In genomic region chr3:90627807-90628206, GRCm38 (mm10) we compare ENCODE assay signal across 10 mouse cellular contexts. TPM values are rescaled to one million over a fixed set of nuclear protein-coding genes. Genes with fewer than 3 reads are reported as not detected.
DNase-seq lines count a peak whose midpoint lies in the region; ATAC-seq and TF ChIP-seq lines count a peak whose summit lies in the region.
"Had no signal": no experiment of that assay in that cellular context is flagged by ENCODE, and none has a peak within 500 bp of the region (broad histone marks: within the 10 kb centered on the region; RNA-seq: fewer than 3 reads in every experiment).

No protein-coding gene starts in this region.

- ATAC-seq in heart, embryonic 11.5 days (replicated peaks; ENCODE audit: insufficient number of reproducible peaks, low FRiP score, low TSS enrichment) = no peak
- no peak for ATAC-seq in kidney, postnatal 0 days (replicated peaks; ENCODE audit: low FRiP score, low read depth)
- no peak for ATAC-seq in inflammation-experienced regulatory T-cells, adult 6 months

- WGBS in heart, embryonic 11.5 days (ENCODE audit: insufficient replicate concordance) = 53% methylated on average over 4 of the region's 4 CpGs
- WGBS in kidney, postnatal 0 days = 55% methylated on average over 4 of the region's 4 CpGs

- TF ChIP-seq CTCF in kidney, postnatal 0 days (IDR thresholded peaks at IDR 0.05; ENCODE audit: low read depth) = peak; percentile 80

- no peak overlapping the region for H3K27ac ChIP-seq in heart, embryonic 11.5 days (ENCODE audit: low read depth, low read length)
- no peak overlapping the region for H3K27ac ChIP-seq in kidney, postnatal 0 days

- H3K4me2 ChIP-seq in heart, embryonic 11.5 days = no peak overlapping the region
- no peak overlapping the region for H3K4me2 ChIP-seq in kidney, postnatal 0 days (ENCODE audit: low read length)

- H3K4me1 ChIP-seq in heart, embryonic 11.5 days (ENCODE audit: control insufficient read depth, insufficient read depth, low read length) = no peaks in the 10 kb centered on the region
- H3K4me1 ChIP-seq in kidney, postnatal 0 days (replicated peaks; ENCODE audit: insufficient read depth, low read length) = no peaks in the 10 kb centered on the region

- DNase-seq in heart, postnatal 4 days = peak; percentile 29
- peak; percentile 87 for DNase-seq in 3T3-L1 (ENCODE audit: low read depth, low spot score)
- DNase-seq in CD4-positive helper T cell, adult 2 months (ENCODE audit: low read depth, low spot score) = peak; percentile 49
- DNase-seq in kidney, postnatal 0 days (ENCODE audit: low spot score) = peak; percentile 80
- no peak for DNase-seq in frontal cortex, postnatal 10 days (ENCODE audit: low spot score in 2 of 2)
- no peak for DNase-seq in urinary bladder, adult 18-20 months (ENCODE audit: low spot score in 2 of 2)
- DNase-seq: adrenal gland, adult 2 months had no signal

- no peaks in the 10 kb centered on the region for H3K27me3 ChIP-seq in heart, embryonic 11.5 days (ENCODE audit: control insufficient read depth, insufficient read depth, low read length)
- H3K27me3 ChIP-seq in kidney, postnatal 0 days (ENCODE audit: insufficient read depth, low read length) = no peaks in the 10 kb centered on the region

- no peaks in the 10 kb centered on the region for H3K9me3 ChIP-seq in heart, embryonic 11.5 days (replicated peaks; ENCODE audit: control insufficient read depth, low read length)
- no peaks in the 10 kb centered on the region for H3K9me3 ChIP-seq in kidney, postnatal 0 days (replicated peaks; ENCODE audit: low read length)

- H3K9ac ChIP-seq in heart, embryonic 11.5 days (ENCODE audit: low read depth, low read length) = no peak overlapping the region
- H3K9ac ChIP-seq in kidney, postnatal 0 days (ENCODE audit: low read depth, low read length) = no peak overlapping the region

- no peak overlapping the region for H3K4me3 ChIP-seq in heart, embryonic 11.5 days (ENCODE audit: low read depth, low read length)
- no peak overlapping the region for H3K4me3 ChIP-seq in kidney, postnatal 0 days (replicated peaks; ENCODE audit: low read depth, low read length)

- H3K36me3 ChIP-seq in heart, embryonic 11.5 days (ENCODE audit: control insufficient read depth, insufficient read depth, low read length) = no peaks in the 10 kb centered on the region
- H3K36me3 ChIP-seq in kidney, postnatal 0 days (ENCODE audit: insufficient read depth, low read length) = no peaks in the 10 kb centered on the region

RNA-seq across cellular contexts. Expression of gene S100a6, which starts 15.1 kb away (rescaled TPM):
- total RNA-seq in heart, postnatal 4 days (2021) = 10 to 100 TPM; 72.1 to 75.9 TPM
- polyA plus RNA-seq in heart, embryonic 11.5 days (2014; fragmentation: Nextera tagmentation; extraction: Ambion mirVana) = 43.6 and 44.5 TPM in 2 replicates
- polyA plus RNA-seq in kidney, postnatal 0 days (2015; fragmentation: Nextera tagmentation; extraction: Ambion mirVana) = 395 and 525 TPM in 2 replicates
- polyA plus RNA-seq in inflammation-experienced regulatory T-cells, adult 6 months (2017; shearing (Covaris generic)) = 1,000 to 10,000 TPM in 1 of 3 experiments, 100 to 1,000 TPM in 2; 212 to 1,342 (median 247) TPM

RNA-seq across cellular contexts. Expression of gene S100a5, which starts 19.5 kb away (rescaled TPM):
- total RNA-seq in heart, postnatal 4 days (2021) = not detected
- polyA plus RNA-seq in heart, embryonic 11.5 days (2014; fragmentation: Nextera tagmentation; extraction: Ambion mirVana) = not detected in 2 replicates
- polyA plus RNA-seq in kidney, postnatal 0 days (2015; fragmentation: Nextera tagmentation; extraction: Ambion mirVana) = 0.77 and 1.4 TPM in 2 replicates
- polyA plus RNA-seq in inflammation-experienced regulatory T-cells, adult 6 months (2017; shearing (Covaris generic)) = not detected
- total RNA-seq: adrenal gland, adult 2 months; left cerebral cortex, postnatal 25 days had no signal
- polyA plus RNA-seq: adrenal gland, adult 2 months had no signal

RNA-seq across cellular contexts. Expression of gene S100a4, which starts 24.2 kb away (rescaled TPM):
- 1 to 10 TPM; 7.6 to 9.5 TPM for total RNA-seq in heart, postnatal 4 days (2021)
- polyA plus RNA-seq in heart, embryonic 11.5 days (2014; fragmentation: Nextera tagmentation; extraction: Ambion mirVana) = 3.4 and 3.5 TPM in 2 replicates
- polyA plus RNA-seq in kidney, postnatal 0 days (2015; fragmentation: Nextera tagmentation; extraction: Ambion mirVana) = 11.5 and 18.3 TPM in 2 replicates
- 100 to 1,000 TPM in 1 of 3 experiments, 10 to 100 TPM in 2; 65.2 to 589 (median 72.0) TPM for polyA plus RNA-seq in inflammation-experienced regulatory T-cells, adult 6 months (2017; shearing (Covaris generic))

RNA-seq across cellular contexts. Expression of gene S100a7a, which starts 26.0 kb away (rescaled TPM):
- total RNA-seq in heart, postnatal 4 days (2021) = not detected
- polyA plus RNA-seq in heart, embryonic 11.5 days (2014; fragmentation: Nextera tagmentation; extraction: Ambion mirVana) = not detected in 2 replicates
- polyA plus RNA-seq in kidney, postnatal 0 days (2015; fragmentation: Nextera tagmentation; extraction: Ambion mirVana) = 0.14 TPM in 1 of 2 replicates, not detected in the other
- polyA plus RNA-seq in inflammation-experienced regulatory T-cells, adult 6 months (2017; shearing (Covaris generic)) = not detected

RNA-seq across cellular contexts. Expression of gene Gm42674, which starts 26.1 kb away (rescaled TPM):
- total RNA-seq in heart, postnatal 4 days (2021) = not detected
- polyA plus RNA-seq in heart, embryonic 11.5 days (2014; fragmentation: Nextera tagmentation; extraction: Ambion mirVana) = not detected in 2 replicates
- not detected in 2 replicates for polyA plus RNA-seq in kidney, postnatal 0 days (2015; fragmentation: Nextera tagmentation; extraction: Ambion mirVana)
- not detected for polyA plus RNA-seq in inflammation-experienced regulatory T-cells, adult 6 months (2017; shearing (Covaris generic))
- total RNA-seq: adrenal gland, adult 2 months; left cerebral cortex, postnatal 25 days had no signal
- polyA plus RNA-seq: adrenal gland, adult 2 months had no signal

Comparison
In these comparisons a context has a peak if more than half of its experiments do, and no peak if none do; other contexts are left out.
1. DNase-seq: peak in heart, postnatal 4 days (single experiment), 3T3-L1 (single experiment), CD4-positive helper T cell, adult 2 months (single experiment) and kidney, postnatal 0 days (single experiment); none in frontal cortex, postnatal 10 days (0 of 2) and urinary bladder, adult 18-20 months (0 of 2).